Mouse (Mus musculus): ENCODE data around the gene Irf2bpl.

The Irf2bpl gene

GRCm38 (mm10) chr12:86885746-86886145, 1.1 kb upstream of the Irf2bpl start:
- no peak for DNase-seq (ENCODE audit: low spot score)

DNA sequence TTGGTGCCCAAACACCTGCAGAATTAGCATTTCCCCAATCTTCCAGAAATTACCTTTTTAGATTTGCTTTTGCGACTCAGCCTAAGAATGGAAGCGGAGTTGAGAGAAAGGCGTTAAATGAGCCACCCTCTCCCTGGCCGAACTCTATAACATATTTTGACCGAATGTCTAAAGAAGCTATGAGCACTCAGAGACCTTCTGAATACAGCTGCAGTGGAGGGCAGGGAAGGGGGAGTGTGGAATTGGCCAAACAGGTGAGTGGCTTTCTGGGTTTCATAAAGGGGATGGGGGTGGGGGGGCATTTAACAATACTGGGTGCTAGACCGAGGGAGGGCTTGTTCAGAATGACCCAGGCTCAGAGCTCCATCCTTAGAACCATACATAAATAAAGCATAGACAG, 738 bp upstream of the Irf2bpl start:
- DNase-seq (ENCODE audit: low spot score): no peak

- DNase-seq (ENCODE audit: low spot score): no peak
These were observed 1.1 kb downstream of the Irf2bpl start for GRCm38 (mm10) chr12:86883280-86884196.

GRCm38 (mm10) chr12:86883019-86883279, 1.6 kb downstream of the Irf2bpl start:
- DNase-seq (ENCODE audit: low spot score): no peak

DNA sequence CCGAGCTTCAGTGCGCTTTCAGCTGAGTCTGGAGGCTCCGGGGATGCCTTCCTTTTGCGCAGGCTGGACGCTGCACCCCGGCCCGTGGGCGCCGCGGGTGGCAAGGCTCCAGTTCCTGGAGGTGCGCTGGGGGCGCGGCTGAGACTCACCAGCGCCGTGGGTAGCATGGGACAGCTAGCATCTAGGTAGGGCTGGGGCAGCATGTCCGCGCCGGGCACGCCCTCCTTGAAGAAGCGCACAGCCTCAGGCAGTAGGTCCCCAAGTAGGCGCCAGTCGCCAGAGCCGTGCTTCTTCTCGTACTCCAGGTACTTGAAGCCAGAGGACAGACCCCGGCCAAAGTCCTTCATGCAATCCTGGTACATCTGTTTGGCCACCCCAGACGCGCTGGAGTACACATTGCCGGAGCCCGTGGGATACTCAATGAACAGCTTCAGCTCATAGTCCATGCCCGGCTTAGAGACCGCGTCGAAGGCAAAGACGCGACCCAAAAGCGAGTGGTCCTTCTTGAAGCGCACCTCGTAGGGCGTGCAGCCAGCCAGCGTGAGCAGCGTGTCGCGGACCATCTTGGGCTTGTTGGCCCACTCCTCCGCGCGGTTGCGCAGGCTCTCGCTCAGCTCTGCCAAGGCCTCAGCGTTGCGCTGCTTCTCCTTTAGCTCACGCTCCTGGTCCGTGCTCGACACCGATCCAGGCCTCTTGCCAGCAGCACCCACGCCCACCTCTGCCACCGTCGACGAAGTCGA, 2.1 kb downstream of the Irf2bpl start:
- DNase-seq (ENCODE audit: low spot score): no peak

DNA sequence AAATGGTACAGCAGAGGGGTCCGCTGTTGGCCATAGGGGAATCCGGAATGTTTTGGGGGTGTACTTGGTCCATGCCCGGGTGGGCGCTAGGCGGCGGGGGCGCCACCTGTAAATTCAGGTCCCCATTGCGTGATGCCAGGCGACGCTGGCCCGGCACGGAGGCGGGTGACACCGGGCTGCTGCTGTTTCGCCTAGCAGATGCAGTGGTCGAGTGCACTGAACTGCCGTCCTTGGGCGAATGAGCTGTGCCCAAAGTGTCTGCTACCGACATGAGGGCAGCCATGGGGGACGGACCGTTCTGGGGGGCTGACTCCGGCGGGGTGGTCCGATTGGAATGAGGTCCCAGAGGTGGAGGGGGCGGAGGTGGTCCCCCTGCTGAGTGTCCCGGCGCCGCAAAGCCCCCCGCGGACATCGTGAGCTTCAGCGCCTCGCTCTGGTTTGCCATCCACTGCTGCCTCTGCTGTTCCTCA, 2.8 kb downstream of the Irf2bpl start:
- no peak for DNase-seq (ENCODE audit: low spot score)

- no peak for DNase-seq (ENCODE audit: low spot score)
These were observed 4.4 kb downstream of the Irf2bpl start for GRCm38 (mm10) chr12:86880090-86880723.

DNA sequence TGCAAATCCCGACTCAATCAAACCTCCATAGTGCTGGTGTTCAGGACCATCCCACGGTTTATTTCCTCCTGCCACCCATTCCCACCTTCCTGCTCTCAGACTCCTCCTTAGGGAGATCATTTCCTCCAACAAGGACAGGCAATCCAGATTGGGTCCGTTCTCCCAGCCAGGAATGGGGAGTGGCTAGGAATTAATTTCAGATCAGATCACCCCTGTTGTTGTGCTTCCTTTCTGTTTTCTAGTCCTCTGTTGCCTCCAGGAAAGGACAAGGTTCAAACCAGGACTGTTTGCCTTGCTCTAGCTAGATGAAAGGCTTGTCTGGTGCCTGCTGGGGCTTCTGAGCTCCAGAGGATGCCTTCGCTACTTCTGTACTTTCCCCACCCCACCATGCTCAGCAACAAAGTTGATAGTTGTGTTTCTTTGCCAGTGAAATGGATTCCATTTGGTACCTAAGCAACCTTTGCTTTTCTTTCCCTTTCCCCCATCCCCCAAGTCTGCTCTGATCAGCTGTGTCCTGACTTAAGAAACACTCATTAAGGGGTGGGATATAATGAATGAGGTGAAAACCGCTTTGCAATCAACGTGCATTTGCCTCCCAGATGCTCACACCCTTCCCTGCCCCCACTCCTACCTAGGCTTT, 5.0 kb downstream of the Irf2bpl start:
- no peak for DNase-seq (ENCODE audit: low spot score)

- DNase-seq (ENCODE audit: low spot score): no peak
These were observed 5.9 kb downstream of the Irf2bpl start for GRCm38 (mm10) chr12:86878426-86879353.

DNA sequence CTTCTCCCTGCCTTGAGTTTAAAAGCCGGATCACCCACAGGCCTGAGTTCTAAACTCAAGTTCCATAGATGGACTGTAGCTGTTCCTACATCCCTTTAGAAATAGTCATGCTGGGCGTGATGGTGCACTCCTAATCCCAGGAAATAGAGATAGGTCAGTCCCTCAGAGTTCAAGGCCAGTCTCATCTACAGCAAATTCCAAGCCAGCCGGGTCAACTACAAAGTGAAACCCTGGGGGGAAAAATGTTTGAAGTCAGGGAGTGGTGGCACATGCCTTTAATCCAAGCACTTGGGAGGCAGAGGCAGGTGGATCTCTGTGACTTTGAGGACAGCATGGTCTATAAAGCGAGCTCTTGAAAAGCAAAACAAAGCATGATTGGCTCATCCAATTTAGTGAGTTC, 7.6 kb downstream of the Irf2bpl start:
- no peak for DNase-seq (ENCODE audit: low spot score)

- no peak for DNase-seq (ENCODE audit: low spot score)
These were observed 8.5 kb downstream of the Irf2bpl start for GRCm38 (mm10) chr12:86876116-86876515.

GRCm38 (mm10) chr12:86872335-86873040, 12.1 kb downstream of the Irf2bpl start:
- DNase-seq (ENCODE audit: low spot score): no peak

DNA sequence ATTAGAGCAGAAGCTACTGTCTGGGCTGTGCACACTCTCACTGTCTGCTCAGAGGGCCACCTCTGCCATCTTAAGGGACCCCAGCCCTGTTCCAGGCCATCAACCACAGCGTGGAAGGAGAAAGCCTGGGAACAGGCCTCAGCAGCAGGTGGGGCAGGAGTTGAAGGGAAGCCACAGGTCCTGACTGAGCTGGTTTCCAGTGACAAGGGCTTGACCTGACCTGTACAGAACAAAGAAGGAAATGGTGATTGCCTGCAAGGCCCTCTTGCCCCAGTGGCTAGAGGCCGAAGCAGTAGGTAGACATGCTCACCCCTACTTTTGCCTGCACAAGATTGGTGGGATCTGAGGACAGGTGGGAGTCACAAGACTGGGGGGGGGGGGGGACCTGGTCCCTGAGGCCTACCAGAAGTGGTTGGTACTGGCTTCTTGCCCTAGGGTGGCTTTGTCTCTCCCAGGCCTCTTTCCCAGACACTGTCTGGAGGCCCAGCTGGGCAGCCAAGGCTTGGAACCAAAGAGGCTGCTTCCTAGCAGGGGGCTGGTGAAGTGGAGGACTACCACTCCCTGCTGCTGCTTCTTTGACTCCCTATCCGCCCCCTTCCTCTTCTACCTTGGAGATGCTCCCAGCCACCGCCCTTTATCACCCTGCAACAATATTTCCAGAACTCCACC, 12.8 kb downstream of the Irf2bpl start:
- DNase-seq (ENCODE audit: low spot score): no peak

GRCm38 (mm10) chr12:86870996-86871395, 13.6 kb downstream of the Irf2bpl start:
- DNase-seq (ENCODE audit: low spot score): no peak

GRCm38 (mm10) chr12:86869761-86870160, 14.8 kb downstream of the Irf2bpl start:
- no peak for DNase-seq (ENCODE audit: low spot score)

GRCm38 (mm10) chr12:86867271-86868223, 17.1 kb downstream of the Irf2bpl start:
- DNase-seq (ENCODE audit: low spot score): no peak

- no peak for DNase-seq (ENCODE audit: low spot score)
These were observed 20.1 kb downstream of the Irf2bpl start for GRCm38 (mm10) chr12:86864316-86865020.
